In the genomic region with DNA sequence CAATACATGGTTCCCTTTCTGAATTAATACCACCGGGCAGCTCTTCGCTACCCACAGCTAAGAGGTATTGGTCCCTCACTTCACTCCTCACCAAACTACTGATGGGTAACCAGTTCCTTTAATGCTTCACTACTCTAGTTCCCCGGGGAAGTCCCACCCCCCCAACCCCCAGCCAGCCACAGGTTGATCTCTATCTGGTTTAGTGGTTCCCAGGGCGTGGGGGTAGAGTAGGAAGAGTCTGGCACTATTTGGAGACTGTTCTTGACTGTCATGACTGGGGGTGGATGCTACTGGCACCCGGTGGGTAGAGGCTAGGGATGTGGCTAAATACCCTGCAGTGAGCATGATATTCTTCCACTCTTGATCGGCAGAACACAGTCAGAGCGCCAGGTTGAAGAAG, we compare ENCODE assay signal across 20 mouse cellular contexts.
DNase-seq lines count a peak whose midpoint lies in the region; ATAC-seq and TF ChIP-seq lines count a peak whose summit lies in the region.
"Had no signal": no experiment of that assay in that cellular context is flagged by ENCODE, and none has a peak within 500 bp of the region (broad histone marks: within the 10 kb centered on the region; RNA-seq: fewer than 3 reads in every experiment).

No protein-coding gene starts in this region.

- no peak for TF ChIP-seq POLR2A in lung, adult 2 months (IDR thresholded peaks at IDR 0.05; ENCODE audit: borderline replicate concordance, extremely low read depth, low read depth, low read length)

- WGBS in lung, adult 2 months, result 82% methylated on average over 7 of the region's 7 CpGs

- no peak for TF ChIP-seq CTCF in lung, adult 2 months (IDR thresholded peaks at IDR 0.05; ENCODE audit: insufficient read depth, low read length)

- peaks cover 4% of the 10 kb centered on the region for H3K4me1 ChIP-seq in lung, adult 2 months (ENCODE audit: control insufficient read depth, insufficient read depth, low read length)
- H3K4me1 ChIP-seq: neural tube, embryonic 12.5 days had no signal

- DNase-seq in heart, adult 11 months, result peak; percentile 83
- DNase-seq in heart, adult 8-10 months (ENCODE audit: low spot score), result no peak
- peak; percentile 34 to 38 for DNase-seq in B cell, adult 2 months
- DNase-seq in brain, adult 2 months (ENCODE audit: low read depth, low spot score), result peak; percentile 39
- DNase-seq in natural killer cell, adult 2 months (ENCODE audit: low spot score in 2 of 2), result peak; percentile 72 to 82
- DNase-seq in lung, adult 2 months, result no peak
- DNase-seq: adrenal gland, postnatal 10 days; cerebellum, adult 11-12 months; cerebellum, postnatal 14 days; gastrocnemius, postnatal 10 days; kidney, adult 2 months; kidney, postnatal 36 days; layer of hippocampus, adult 9-11 months; lung, embryonic 14.5 days; lung, postnatal 36 days; spleen, adult 18-20 months had no signal

- H3K4me3 ChIP-seq in lung, adult 2 months (replicated peaks; ENCODE audit: extremely low read depth, low read depth, low read length), result no peak overlapping the region
- H3K4me3 ChIP-seq: forebrain, embryonic 10.5 days; midbrain, embryonic 10.5 days; neural tube, embryonic 12.5 days had no signal

- no peak for ATAC-seq in megakaryocyte-erythroid progenitor cell, adult 5-6 weeks (replicated peaks; ENCODE audit: low FRiP score, low TSS enrichment, poor library complexity, severe bottlenecking)

Comparison
In these comparisons a context has a peak if more than half of its experiments do, and no peak if none do; other contexts are left out.
1. DNase-seq: peak in heart, adult 11 months (single experiment), B cell, adult 2 months (2 of 2), brain, adult 2 months (single experiment) and natural killer cell, adult 2 months (2 of 2); none in heart, adult 8-10 months (single experiment) and lung, adult 2 months (single experiment).